Mouse (Mus musculus): ENCODE measurements around the gene Wdr26. TPM values are rescaled to one million over a fixed set of nuclear protein-coding genes. Genes with fewer than 3 reads are reported as not detected.

The Wdr26 gene
- polyA plus RNA-seq, 1 experiment from 2014 or later: 22.7 TPM

- no peak overlapping the region for H3K4me2 ChIP-seq (ENCODE audit: low read depth, low read length)
- no peak overlapping the region for H3K27ac ChIP-seq (ENCODE audit: low read length)
- no peaks in the 10 kb centered on the region for H3K36me3 ChIP-seq (ENCODE audit: control insufficient read depth, insufficient read depth)
- H3K27me3 ChIP-seq (ENCODE audit: control insufficient read depth, insufficient read depth, low read length): no peaks in the 10 kb centered on the region
- no peak overlapping the region for H3K9ac ChIP-seq (ENCODE audit: low read length)
- no peaks in the 10 kb centered on the region for H3K9me3 ChIP-seq (replicated peaks; ENCODE audit: control insufficient read depth, low read length)
- ATAC-seq (replicated peaks; ENCODE audit: extremely low read depth, insufficient read depth, low FRiP score): no peak
- peaks cover 7% of the 10 kb centered on the region for H3K4me1 ChIP-seq (ENCODE audit: control insufficient read depth, insufficient read depth, low read length)
- H3K4me3 ChIP-seq (ENCODE audit: low read length): no peak overlapping the region
- WGBS: 71% methylated on average over 11 of the region's 11 CpGs
These were observed 34.0 kb upstream of the Wdr26 start for GRCm38 (mm10) chr1:181245554-181246486.

- Histone ChIP-seq H3K9ac (ENCODE audit: low read length) (no peak overlapping the region), H3K36me3 (ENCODE audit: control insufficient read depth, insufficient read depth) (no peaks in the 10 kb centered on the region), H3K4me1 (ENCODE audit: control insufficient read depth, insufficient read depth, low read length) (peaks cover 7% of the 10 kb centered on the region), H3K4me3 (ENCODE audit: low read length) (no peak overlapping the region), H3K4me2 (ENCODE audit: low read depth, low read length) (no peak overlapping the region), H3K27ac (ENCODE audit: low read length) (no peak overlapping the region), H3K27me3 (ENCODE audit: control insufficient read depth, insufficient read depth, low read length) (no peaks in the 10 kb centered on the region), H3K9me3 (replicated peaks; ENCODE audit: control insufficient read depth, low read length) (no peaks in the 10 kb centered on the region)
- ATAC-seq (replicated peaks; ENCODE audit: extremely low read depth, insufficient read depth, low FRiP score): no peak
- 91% methylated on average over 2 of the region's 2 CpGs for WGBS
These were observed 33.3 kb upstream of the Wdr26 start for GRCm38 (mm10) chr1:181245067-181245466.

GRCm38 (mm10) chr1:181241185-181241584 is 29.4 kb upstream of the Wdr26 start:
- no peaks in the 10 kb centered on the region for H3K27me3 ChIP-seq (ENCODE audit: control insufficient read depth, insufficient read depth, low read length)
- no peak overlapping the region for H3K4me3 ChIP-seq (ENCODE audit: low read length)
- no peak overlapping the region for H3K4me2 ChIP-seq (ENCODE audit: low read depth, low read length)
- no peaks in the 10 kb centered on the region for H3K4me1 ChIP-seq (ENCODE audit: control insufficient read depth, insufficient read depth, low read length)
- H3K9me3 ChIP-seq (replicated peaks; ENCODE audit: control insufficient read depth, low read length): no peaks in the 10 kb centered on the region
- no peak overlapping the region for H3K9ac ChIP-seq (ENCODE audit: low read length)
- 93% methylated on average over 3 of the region's 3 CpGs for WGBS
- no peaks in the 10 kb centered on the region for H3K36me3 ChIP-seq (ENCODE audit: control insufficient read depth, insufficient read depth)
- ATAC-seq (replicated peaks; ENCODE audit: extremely low read depth, insufficient read depth, low FRiP score): no peak
- H3K27ac ChIP-seq (ENCODE audit: low read length): no peak overlapping the region

GRCm38 (mm10) chr1:181237332-181237731 is 25.5 kb upstream of the Wdr26 start:
- Histone ChIP-seq H3K4me1 (ENCODE audit: control insufficient read depth, insufficient read depth, low read length) (peaks cover 10% of the 10 kb centered on the region), H3K4me3 (ENCODE audit: low read length) (no peak overlapping the region), H3K9ac (ENCODE audit: low read length) (no peak overlapping the region), H3K4me2 (ENCODE audit: low read depth, low read length) (no peak overlapping the region), H3K36me3 (ENCODE audit: control insufficient read depth, insufficient read depth) (no peaks in the 10 kb centered on the region), H3K27me3 (ENCODE audit: control insufficient read depth, insufficient read depth, low read length) (no peaks in the 10 kb centered on the region), H3K27ac (ENCODE audit: low read length) (no peak overlapping the region), H3K9me3 (replicated peaks; ENCODE audit: control insufficient read depth, low read length) (no peaks in the 10 kb centered on the region)
- WGBS: 51% methylated on average over 5 of the region's 5 CpGs
- no peak for ATAC-seq (replicated peaks; ENCODE audit: extremely low read depth, insufficient read depth, low FRiP score)

GRCm38 (mm10) chr1:181234326-181235035 is 22.7 kb upstream of the Wdr26 start:
- Histone ChIP-seq H3K27me3 (ENCODE audit: control insufficient read depth, insufficient read depth, low read length) (no peaks in the 10 kb centered on the region), H3K4me3 (ENCODE audit: low read length) (peak overlapping the region; percentile 30), H3K4me1 (ENCODE audit: control insufficient read depth, insufficient read depth, low read length) (peaks cover 15% of the 10 kb centered on the region), H3K9me3 (replicated peaks; ENCODE audit: control insufficient read depth, low read length) (no peaks in the 10 kb centered on the region), H3K9ac (ENCODE audit: low read length) (peak overlapping the region; percentile 58), H3K27ac (ENCODE audit: low read length) (peak overlapping the region; percentile 41; the same call in 1 of the 2 replicates), H3K4me2 (ENCODE audit: low read depth, low read length) (peak overlapping the region; percentile 52), H3K36me3 (ENCODE audit: control insufficient read depth, insufficient read depth) (no peaks in the 10 kb centered on the region)
- WGBS: 25% methylated on average over 8 of the region's 8 CpGs
- ATAC-seq (replicated peaks; ENCODE audit: extremely low read depth, insufficient read depth, low FRiP score): peak; percentile 50; the same call in 1 of the 2 replicates

GRCm38 (mm10) chr1:181233734-181234133 is 21.9 kb upstream of the Wdr26 start:
- H3K4me3 ChIP-seq (ENCODE audit: low read length): no peak overlapping the region
- no peaks in the 10 kb centered on the region for H3K27me3 ChIP-seq (ENCODE audit: control insufficient read depth, insufficient read depth, low read length)
- peaks cover 15% of the 10 kb centered on the region for H3K4me1 ChIP-seq (ENCODE audit: control insufficient read depth, insufficient read depth, low read length)
- ATAC-seq (replicated peaks; ENCODE audit: extremely low read depth, insufficient read depth, low FRiP score): no peak
- H3K4me2 ChIP-seq (ENCODE audit: low read depth, low read length): peak overlapping the region; percentile 52; the same call in 1 of the 2 replicates
- WGBS: 82% methylated on average over 6 of the region's 6 CpGs
- peak overlapping the region; percentile 41; the same call in 1 of the 2 replicates for H3K27ac ChIP-seq (ENCODE audit: low read length)
- H3K36me3 ChIP-seq (ENCODE audit: control insufficient read depth, insufficient read depth): no peaks in the 10 kb centered on the region
- H3K9ac ChIP-seq (ENCODE audit: low read length): peak overlapping the region; percentile 58; the same call in 1 of the 2 replicates
- H3K9me3 ChIP-seq (replicated peaks; ENCODE audit: control insufficient read depth, low read length): no peaks in the 10 kb centered on the region

GRCm38 (mm10) chr1:181232307-181233027 is 20.7 kb upstream of the Wdr26 start:
- ATAC-seq (replicated peaks; ENCODE audit: extremely low read depth, insufficient read depth, low FRiP score): peak; percentile 59
- Histone ChIP-seq H3K9me3 (replicated peaks; ENCODE audit: control insufficient read depth, low read length) (no peaks in the 10 kb centered on the region), H3K9ac (ENCODE audit: low read length) (no peak overlapping the region), H3K36me3 (ENCODE audit: control insufficient read depth, insufficient read depth) (no peaks in the 10 kb centered on the region), H3K27ac (ENCODE audit: low read length) (peak overlapping the region; percentile 30; the same call in 1 of the 2 replicates), H3K27me3 (ENCODE audit: control insufficient read depth, insufficient read depth, low read length) (no peaks in the 10 kb centered on the region), H3K4me2 (ENCODE audit: low read depth, low read length) (no peak overlapping the region), H3K4me3 (ENCODE audit: low read length) (no peak overlapping the region), H3K4me1 (ENCODE audit: control insufficient read depth, insufficient read depth, low read length) (peaks cover 17% of the 10 kb centered on the region)
- WGBS: 20% methylated on average over 8 of the region's 8 CpGs

GRCm38 (mm10) chr1:181231821-181232220 is 20.0 kb upstream of the Wdr26 start:
- no peak for ATAC-seq (replicated peaks; ENCODE audit: extremely low read depth, insufficient read depth, low FRiP score)
- H3K27me3 ChIP-seq (ENCODE audit: control insufficient read depth, insufficient read depth, low read length): no peaks in the 10 kb centered on the region
- H3K36me3 ChIP-seq (ENCODE audit: control insufficient read depth, insufficient read depth): no peaks in the 10 kb centered on the region
- no peak overlapping the region for H3K4me2 ChIP-seq (ENCODE audit: low read depth, low read length)
- no peak overlapping the region for H3K9ac ChIP-seq (ENCODE audit: low read length)
- H3K9me3 ChIP-seq (replicated peaks; ENCODE audit: control insufficient read depth, low read length): no peaks in the 10 kb centered on the region
- WGBS: 84% methylated on average over 9 of the region's 9 CpGs
- no peak overlapping the region for H3K4me3 ChIP-seq (ENCODE audit: low read length)
- peaks cover 19% of the 10 kb centered on the region for H3K4me1 ChIP-seq (ENCODE audit: control insufficient read depth, insufficient read depth, low read length)
- no peak overlapping the region; the same call in 1 of the 2 replicates for H3K27ac ChIP-seq (ENCODE audit: low read length)

Measured in heart, embryonic 16.5 days (tissue).